Mouse (Mus musculus) kidney, adult 9 months (tissue): ENCODE measurements at regions not wholly inside any gene's neighbourhood (a gene's known extent, or its start where the extent isn't known, plus 50 kb on each side); places are given as distances from the start of the nearest gene placed in this dataset.

Source experiments
- DNase-seq: peaks from one replicate; pipeline ENCODE4 v3.0.0; 2022

DNA sequence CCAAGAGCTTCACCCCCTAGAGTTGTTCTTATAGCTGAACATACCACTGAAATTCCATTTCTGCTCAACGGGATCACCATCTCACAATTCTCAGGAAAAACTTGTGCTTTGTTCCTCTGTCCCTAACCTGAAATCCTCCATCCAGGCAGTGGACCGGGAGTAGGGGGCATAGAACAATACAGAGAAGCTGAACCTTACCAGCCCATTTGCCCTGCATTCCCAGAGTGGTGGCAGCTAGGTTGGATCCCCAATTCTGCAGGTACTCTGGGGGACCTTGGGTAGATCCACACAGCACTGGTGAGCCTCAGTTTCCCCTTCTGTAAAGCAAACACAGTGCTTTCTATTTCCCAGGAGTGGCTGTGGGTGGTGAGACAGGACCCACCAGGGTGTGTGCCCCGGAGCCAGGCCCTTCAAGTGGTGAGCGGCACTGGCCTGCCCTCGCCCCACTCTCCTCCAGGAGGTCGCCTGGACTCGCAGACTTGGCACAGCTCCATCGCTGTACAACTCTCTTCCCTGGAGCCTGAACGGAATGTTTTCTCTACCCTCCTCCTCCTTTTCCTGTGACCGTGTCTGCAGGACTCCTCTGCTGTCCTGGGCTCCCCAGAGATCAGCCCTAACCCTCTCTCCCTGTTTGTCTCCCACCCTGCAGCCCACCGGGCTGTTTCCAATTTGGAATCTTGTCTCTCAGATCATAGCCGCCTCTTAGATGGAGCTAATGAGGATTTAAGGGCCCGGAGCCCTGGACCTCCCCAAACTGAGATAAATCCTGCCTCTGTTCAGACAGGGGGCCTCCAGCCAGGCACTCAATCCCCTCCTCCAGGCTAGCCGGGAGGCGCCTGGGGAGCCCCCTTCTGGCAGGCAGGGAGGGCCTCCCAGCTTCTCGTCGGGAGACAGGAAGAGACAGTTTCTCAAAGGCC lies 52.3 kb upstream of the Cux1 start:
- peak; percentile 34 for DNase-seq

GRCm38 (mm10) chr5:136620234-136620633 lies 52.9 kb upstream of the Cux1 start:
- no peak for DNase-seq

DNA sequence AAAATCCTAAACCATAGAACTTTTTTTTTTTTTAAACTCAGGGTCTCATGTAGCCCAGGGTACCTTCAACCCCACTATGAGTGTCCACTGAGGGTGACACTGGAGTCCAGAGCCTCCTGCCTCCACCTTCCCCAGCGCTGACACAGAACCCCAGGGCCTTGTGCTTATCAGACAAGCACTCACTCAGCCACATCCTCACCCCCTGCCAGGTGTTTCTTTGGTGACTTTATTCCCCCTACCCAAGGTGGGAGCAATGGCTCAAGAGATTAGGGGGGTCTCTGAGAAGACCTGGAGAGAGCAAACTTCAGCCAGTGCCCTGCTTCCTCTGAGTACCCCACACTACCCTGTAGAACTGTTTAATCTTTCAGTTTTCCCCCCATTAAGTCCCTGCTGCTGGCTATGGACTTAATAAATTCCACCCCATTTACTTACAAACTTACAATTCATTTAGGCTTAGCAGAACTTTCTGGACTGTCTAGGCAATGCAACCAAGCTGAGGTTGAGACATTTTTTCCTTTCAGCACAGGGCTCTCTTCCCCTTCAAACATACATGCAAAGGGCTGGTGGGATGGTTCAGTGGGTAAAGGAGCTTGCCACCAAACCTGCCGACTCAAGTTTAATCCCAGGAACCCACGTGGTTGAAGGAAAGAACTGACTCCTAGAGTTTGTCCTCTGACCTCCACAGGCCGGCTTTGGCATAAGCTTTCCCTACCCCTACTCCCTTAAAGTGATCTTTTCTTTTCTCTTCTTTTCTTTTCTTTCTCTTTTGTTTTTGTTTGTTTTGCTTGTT lies 54.2 kb upstream of the Cux1 start:
- peak; percentile 44 for DNase-seq

DNA sequence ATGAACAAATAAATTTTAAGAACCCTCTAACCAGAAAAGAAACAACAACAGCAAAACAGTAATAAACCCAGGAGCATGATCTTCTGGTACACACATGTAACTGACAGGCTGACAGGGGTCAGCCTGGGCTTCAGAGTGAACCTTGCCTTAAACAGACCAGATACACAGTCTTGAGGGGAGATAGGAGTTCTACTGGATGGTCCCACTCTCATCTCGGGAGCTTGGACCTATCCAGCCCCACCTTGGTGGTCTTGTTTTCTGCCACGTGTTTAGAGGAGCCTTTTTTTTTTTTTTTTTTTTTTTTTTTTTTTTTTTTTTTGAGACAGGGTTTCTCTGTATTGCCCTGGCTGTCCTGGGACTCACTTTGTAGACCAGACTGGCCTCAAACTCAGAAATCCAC lies 54.9 kb upstream of the Cux1 start:
- DNase-seq: no peak

DNA sequence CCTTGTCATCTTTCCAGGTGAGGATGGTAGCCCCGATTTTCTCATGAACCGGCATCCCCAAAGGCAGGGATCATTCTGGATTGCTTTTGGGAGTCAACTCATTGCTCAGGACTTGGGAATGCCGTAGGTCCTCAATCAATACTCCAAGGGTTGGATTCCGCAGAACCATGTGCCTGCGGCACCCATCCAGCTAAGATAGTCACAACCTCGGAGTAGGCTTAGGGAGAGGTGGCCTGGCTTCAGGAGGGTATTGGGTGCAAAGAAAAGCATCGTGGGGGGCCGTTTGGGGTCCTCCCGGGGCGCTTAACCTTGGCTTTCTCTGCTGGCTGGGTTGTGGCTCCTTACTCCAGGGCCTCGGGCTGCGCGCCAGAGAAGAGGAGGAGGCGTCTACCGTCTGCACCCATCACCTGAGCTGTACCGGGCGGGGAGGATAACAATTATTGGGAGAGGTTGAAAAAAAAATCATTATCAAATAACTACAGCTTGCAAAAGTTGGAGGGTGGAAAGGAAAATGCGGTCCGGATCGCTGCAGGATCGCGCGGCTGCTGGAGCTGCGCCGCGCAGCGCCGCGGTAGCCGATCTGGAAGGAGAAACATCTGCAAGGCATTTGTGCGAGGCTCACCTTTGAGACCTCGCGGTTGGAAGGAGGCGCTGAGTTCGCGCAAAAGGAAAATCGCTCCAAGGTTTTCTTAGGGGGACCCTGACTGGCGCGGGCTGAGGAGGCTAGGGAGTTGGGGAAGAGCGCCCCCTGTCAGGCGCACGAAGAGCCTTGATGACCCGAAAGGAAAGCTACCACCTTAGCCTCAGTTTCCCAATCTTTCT lies 55.6 kb upstream of the Cux1 start:
- peak; percentile 83 for DNase-seq

DNA sequence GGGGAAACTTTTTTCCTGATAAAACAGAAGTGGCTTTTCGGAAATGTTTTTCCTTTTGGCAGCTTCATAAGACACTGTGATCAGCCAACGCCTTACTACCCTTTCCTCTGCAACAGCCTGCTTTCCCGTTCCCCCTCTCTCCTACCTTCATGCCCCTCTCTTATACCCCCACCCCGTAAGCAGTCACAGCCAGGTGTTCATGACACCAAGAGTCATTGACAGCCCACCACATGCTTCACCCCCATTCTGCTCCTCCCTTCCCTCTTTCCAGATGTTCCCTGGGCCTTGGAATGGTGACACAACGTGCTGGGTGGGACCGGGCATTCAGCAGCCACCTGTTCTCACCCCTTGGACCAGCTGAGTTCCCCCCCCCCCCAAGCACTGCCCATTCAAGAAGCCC lies 56.5 kb upstream of the Cux1 start:
- DNase-seq: no peak

DNA sequence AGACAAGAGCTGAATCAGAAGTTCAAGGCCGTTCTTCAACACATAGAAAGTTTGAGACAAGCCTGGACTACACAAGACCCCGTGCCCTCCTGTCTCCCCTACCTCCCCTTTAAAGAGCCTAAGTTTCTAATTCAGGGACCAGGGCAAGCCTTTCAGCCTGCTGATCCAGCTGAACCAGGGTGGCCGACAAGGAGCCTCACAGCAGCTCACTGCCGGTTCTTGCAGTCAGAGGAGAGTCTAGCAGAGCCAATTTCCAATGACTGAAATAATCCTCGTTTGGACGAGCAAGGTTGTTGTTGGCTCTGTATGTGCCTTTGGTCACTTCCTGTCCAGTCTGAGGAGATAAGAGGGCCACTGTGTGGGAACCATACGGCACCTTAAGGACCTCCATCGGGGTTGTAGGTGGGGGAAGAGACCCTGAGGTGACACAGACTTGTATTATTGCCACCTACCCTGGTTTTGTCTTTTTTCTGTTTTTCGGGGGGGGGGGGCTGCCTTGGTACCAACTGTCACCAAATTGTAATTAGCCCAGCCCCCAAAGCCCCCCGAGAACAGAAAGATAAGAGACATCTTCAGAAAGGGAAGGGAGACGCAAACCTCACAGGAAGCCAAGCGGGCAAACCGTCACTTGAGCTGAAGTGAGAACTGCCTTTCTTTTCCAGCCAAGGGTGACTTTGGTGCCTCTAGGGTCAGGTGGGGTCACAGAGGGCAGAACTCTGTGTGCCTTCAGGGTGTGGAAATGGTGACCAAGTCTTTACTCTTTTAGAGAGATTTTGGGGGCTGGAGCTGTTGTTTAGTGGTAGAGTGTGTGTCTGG lies 58.1 kb upstream of the Cux1 start:
- DNase-seq: no peak

DNA sequence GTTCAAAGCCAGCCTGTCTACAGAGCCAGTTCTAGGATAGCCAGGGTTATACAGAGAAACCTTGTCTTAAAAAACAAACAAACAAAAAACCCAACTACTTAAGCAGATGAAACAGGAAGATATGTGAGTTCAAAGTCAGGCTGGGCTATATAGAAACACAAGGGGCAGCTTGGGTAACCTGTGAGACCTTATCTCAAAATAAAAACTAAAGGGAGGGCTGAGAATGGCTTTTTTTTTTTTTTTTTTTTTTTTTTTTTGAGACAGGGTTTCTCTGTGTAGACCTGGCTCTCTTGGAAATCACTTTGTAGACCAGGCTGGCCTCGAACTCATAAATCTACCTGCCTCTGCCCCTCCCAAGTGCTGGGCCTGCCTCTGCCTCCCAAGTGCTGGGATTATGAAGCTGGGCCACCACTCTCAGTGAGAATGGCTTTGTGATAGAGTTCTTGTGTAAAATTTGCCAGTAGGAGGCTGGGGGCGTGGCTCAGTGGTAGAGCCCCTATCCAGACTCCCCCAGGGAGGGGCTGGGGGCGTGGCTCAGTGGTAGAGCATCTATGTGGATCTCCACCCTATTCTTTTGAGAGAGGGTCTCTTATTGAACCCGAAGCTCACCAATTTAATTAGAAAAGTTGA lies 59.0 kb upstream of the Cux1 start:
- DNase-seq: no peak

DNA sequence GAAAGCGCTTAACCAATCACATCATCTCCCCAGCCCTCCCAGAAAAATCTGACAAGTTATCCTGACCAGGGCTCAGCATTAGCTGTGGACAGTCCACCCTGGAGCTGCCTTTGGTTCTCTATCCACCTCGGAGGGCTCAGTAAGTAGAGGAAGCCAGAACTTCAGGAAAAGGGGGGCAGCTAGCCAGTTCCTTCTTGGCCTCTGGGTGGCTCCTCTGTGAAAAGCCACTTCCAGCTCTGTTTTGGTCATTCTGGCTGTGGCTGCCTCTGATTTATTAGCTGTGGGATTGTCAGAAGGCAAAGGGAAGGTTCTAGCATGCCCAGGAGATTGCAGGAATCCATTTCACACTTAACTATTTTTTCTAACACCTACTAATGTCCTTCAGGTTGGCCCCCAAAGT lies 59.6 kb upstream of the Cux1 start:
- DNase-seq: no peak

GRCm38 (mm10) chr5:136627671-136628292 lies 60.5 kb upstream of the Cux1 start:
- no peak for DNase-seq

- no peak for DNase-seq
These were observed 61.2 kb upstream of the Cux1 start for GRCm38 (mm10) chr5:136628502-136628901.

DNA sequence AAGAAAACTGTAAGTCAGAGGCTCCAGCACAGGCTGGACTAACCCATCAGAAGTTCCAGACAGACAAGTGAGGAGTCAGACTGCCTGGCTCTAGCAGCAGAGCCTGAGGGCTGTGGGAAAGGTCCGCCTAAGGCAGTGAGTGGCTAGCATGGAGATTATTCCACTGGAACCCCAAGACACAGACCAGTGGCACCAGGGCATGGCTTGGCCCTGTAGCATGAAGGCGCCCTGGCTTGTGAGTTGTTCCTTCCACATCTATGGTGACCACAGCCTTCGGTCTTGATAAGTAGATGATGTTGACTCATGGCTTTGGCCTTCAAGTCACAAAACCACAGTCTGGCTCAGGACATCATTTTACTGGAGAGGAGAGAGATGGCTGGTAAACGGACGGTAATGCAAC lies 60.7 kb upstream of the Myl10 start:
- no peak for DNase-seq

DNA sequence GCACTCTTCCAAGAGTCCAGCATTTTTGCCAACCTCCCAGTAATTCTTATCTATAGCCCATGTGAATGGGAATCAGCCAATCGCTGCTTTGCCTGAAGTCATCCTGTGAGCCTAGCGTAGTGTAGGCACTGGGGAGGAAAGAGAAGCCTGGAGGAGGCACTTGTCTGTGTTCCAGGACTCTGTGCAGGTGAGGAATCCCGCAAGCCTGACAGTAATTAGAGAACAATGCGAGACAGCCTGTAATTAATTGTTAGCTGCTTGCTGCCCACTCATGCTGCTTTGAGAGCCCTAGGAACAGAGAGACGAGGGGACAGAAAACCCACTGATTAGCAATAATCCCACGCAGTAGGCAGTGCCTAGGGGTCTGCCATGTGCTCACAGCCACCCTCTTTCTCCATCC lies 59.0 kb upstream of the Myl10 start:
- no peak for DNase-seq

DNA sequence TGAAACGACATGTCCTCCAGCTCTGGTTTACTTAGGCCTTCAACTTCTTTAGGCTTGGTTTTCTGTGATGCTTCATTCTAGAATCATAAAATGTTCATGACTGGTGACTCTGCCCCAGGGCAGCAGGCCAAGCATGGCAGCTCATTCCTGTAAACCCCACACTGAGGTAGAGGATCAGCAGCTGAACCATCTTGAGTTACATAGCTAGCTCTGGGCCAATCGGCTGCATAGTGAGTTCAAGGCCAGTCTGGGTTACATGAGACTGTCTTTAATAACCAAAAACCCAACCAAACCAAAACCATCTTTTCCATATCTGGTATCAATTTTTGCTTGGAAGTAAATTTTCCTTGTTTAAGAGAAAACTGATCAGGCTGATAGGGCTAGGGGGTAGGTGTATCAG lies 57.8 kb upstream of the Myl10 start:
- DNase-seq: no peak

GRCm38 (mm10) chr5:136636476-136636875 lies 56.5 kb upstream of the Myl10 start:
- DNase-seq: no peak

DNA sequence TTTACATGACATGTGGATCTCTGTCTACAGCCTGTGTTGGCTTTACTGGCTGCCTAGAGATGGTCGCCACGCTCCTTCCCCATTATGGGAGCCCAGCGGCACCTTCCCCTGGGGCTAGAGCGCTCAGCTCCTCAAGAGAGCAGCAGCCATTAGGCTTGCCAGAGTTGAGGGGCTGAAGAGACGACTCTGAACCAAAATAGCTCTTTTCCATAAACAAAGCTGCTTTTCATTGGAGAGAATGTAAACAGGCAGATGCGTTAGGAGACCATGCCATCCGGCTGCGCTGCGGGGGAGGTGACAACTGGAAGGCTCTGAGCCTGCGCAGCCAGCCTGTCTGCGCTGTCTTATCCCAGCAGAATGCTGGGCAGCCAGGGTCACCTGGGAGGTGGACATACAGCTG lies 55.1 kb upstream of the Myl10 start:
- DNase-seq: no peak

GRCm38 (mm10) chr5:136640871-136641619 lies 51.9 kb upstream of the Myl10 start:
- DNase-seq: no peak

DNA sequence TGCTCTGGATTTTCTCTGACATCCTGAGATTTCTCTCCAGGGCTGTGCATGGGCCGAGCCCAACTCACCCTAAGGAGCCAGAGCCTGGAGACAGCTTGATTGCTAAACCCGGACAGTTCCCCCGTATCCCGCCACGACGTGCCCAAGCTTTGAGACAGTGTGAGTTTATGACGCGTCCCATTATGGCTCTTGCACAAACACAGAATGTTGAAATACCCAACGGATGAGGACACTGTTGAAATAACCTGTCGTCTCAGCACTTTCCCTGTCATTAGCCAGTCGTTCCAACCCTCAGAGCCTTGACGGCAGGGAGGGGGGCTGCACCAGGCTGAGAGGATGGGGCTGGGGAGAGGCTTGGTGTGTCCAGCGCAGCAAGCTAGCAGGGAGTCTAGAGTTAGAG lies 50.7 kb upstream of the Myl10 start:
- no peak for DNase-seq
